Mouse (Mus musculus): ENCODE data around the gene Bsg. TPM values are rescaled to one million over a fixed set of nuclear protein-coding genes. Genes with fewer than 3 reads are reported as not detected.

Bsg gene
- polyA plus RNA-seq, 1 experiment from 2014 or later: 591 TPM

GRCm38 (mm10) chr10:79712029-79712428 lies 7.7 kb downstream of the Bsg start:
- Histone ChIP-seq H3K4me1 (peaks cover 27% of the 10 kb centered on the region), H3K4me3 (no peak overlapping the region), H3K27ac (replicated peaks) (no peak overlapping the region), H3K27me3 (replicated peaks; ENCODE audit: low read depth, poor library complexity, severe bottlenecking) (peaks cover 38% of the 10 kb centered on the region), H3K36me3 (replicated peaks) (peaks cover 59% of the 10 kb centered on the region), H3K9me3 (no peaks in the 10 kb centered on the region)
- no peak for DNase-seq (ENCODE audit: low spot score)
- 72% methylated on average over 1 of the region's 1 CpGs for WGBS

- H3K4me1 ChIP-seq: peaks cover 27% of the 10 kb centered on the region
- DNase-seq (ENCODE audit: low spot score): peak; percentile 82
- WGBS: 11% methylated on average over 6 of the region's 6 CpGs
- peaks cover 53% of the 10 kb centered on the region for H3K36me3 ChIP-seq (replicated peaks)
- H3K27me3 ChIP-seq (replicated peaks; ENCODE audit: low read depth, poor library complexity, severe bottlenecking): peaks cover 44% of the 10 kb centered on the region
- H3K4me3 ChIP-seq: no peak overlapping the region
- no peak overlapping the region for H3K27ac ChIP-seq (replicated peaks)
- H3K9me3 ChIP-seq: no peaks in the 10 kb centered on the region
These were observed 8.3 kb downstream of the Bsg start for GRCm38 (mm10) chr10:79712499-79713126.

- WGBS: 14% methylated on average over 1 of the region's 1 CpGs
- peaks cover 27% of the 10 kb centered on the region for H3K4me1 ChIP-seq
- peaks cover 49% of the 10 kb centered on the region for H3K27me3 ChIP-seq (replicated peaks; ENCODE audit: low read depth, poor library complexity, severe bottlenecking)
- H3K9me3 ChIP-seq: no peaks in the 10 kb centered on the region
- peaks cover 48% of the 10 kb centered on the region for H3K36me3 ChIP-seq (replicated peaks)
- DNase-seq (ENCODE audit: low spot score): no peak
- H3K4me3 ChIP-seq: no peak overlapping the region
- H3K27ac ChIP-seq (replicated peaks): no peak overlapping the region
These were observed 8.9 kb downstream of the Bsg start for GRCm38 (mm10) chr10:79713163-79713562.

GRCm38 (mm10) chr10:79714996-79715395 lies 10.7 kb downstream of the Bsg start:
- Histone ChIP-seq H3K4me1 (peaks cover 20% of the 10 kb centered on the region), H3K4me3 (no peak overlapping the region), H3K27ac (replicated peaks) (no peak overlapping the region), H3K27me3 (replicated peaks; ENCODE audit: low read depth, poor library complexity, severe bottlenecking) (peaks cover 68% of the 10 kb centered on the region), H3K36me3 (replicated peaks) (peaks cover 30% of the 10 kb centered on the region), H3K9me3 (no peaks in the 10 kb centered on the region)
- 70% methylated on average over 4 of the region's 4 CpGs for WGBS
- no peak for DNase-seq (ENCODE audit: low spot score)

- Histone ChIP-seq H3K27me3 (replicated peaks; ENCODE audit: low read depth, poor library complexity, severe bottlenecking) (peaks cover 71% of the 10 kb centered on the region), H3K4me1 (peaks cover 20% of the 10 kb centered on the region), H3K9me3 (no peaks in the 10 kb centered on the region), H3K4me3 (peak within 1 kb of the TSS; percentile 66), H3K36me3 (replicated peaks) (peaks cover 15% of the 10 kb centered on the region), H3K27ac (replicated peaks) (no peak within 1 kb of the TSS)
- WGBS: 3% methylated on average over 90 of the region's 91 CpGs
- peak; percentile 44 for DNase-seq (ENCODE audit: low spot score)
These were observed 12.1 kb downstream of the Bsg start, which contains the start of gene Hcn2 for GRCm38 (mm10) chr10:79716254-79716987. Hcn2 (plus strand) TSS chr10:79716634.

GRCm38 (mm10) chr10:79716988-79717355 lies 12.7 kb downstream of the Bsg start:
- no peak overlapping the region for H3K27ac ChIP-seq (replicated peaks)
- H3K36me3 ChIP-seq (replicated peaks): peaks cover 10% of the 10 kb centered on the region
- under 1% methylated on average over 44 of the region's 44 CpGs for WGBS
- H3K27me3 ChIP-seq (replicated peaks; ENCODE audit: low read depth, poor library complexity, severe bottlenecking): peaks cover 71% of the 10 kb centered on the region
- H3K4me1 ChIP-seq: peaks cover 20% of the 10 kb centered on the region
- no peak for DNase-seq (ENCODE audit: low spot score)
- no peaks in the 10 kb centered on the region for H3K9me3 ChIP-seq
- peak overlapping the region; percentile 66 for H3K4me3 ChIP-seq

GRCm38 (mm10) chr10:79717640-79718357 lies 13.5 kb downstream of the Bsg start:
- Histone ChIP-seq H3K36me3 (replicated peaks) (peaks cover 2% of the 10 kb centered on the region; the same call in 1 of the 2 replicates), H3K4me3 (peak overlapping the region; percentile 66), H3K27ac (replicated peaks) (no peak overlapping the region), H3K9me3 (no peaks in the 10 kb centered on the region), H3K4me1 (peaks cover 20% of the 10 kb centered on the region), H3K27me3 (replicated peaks; ENCODE audit: low read depth, poor library complexity, severe bottlenecking) (peaks cover 71% of the 10 kb centered on the region)
- WGBS: 5% methylated on average over 43 of the region's 43 CpGs
- DNase-seq (ENCODE audit: low spot score): peak; percentile 87

- WGBS: 79% methylated on average over 5 of the region's 5 CpGs
- H3K4me3 ChIP-seq: no peak overlapping the region
- H3K9me3 ChIP-seq: no peaks in the 10 kb centered on the region
- H3K4me1 ChIP-seq: peaks cover 20% of the 10 kb centered on the region
- H3K27me3 ChIP-seq (replicated peaks; ENCODE audit: low read depth, poor library complexity, severe bottlenecking): peaks cover 42% of the 10 kb centered on the region
- DNase-seq (ENCODE audit: low spot score): no peak
- H3K36me3 ChIP-seq (replicated peaks): no peaks in the 10 kb centered on the region
- H3K27ac ChIP-seq (replicated peaks): no peak overlapping the region
These were observed 16.8 kb downstream of the Bsg start for GRCm38 (mm10) chr10:79721089-79721488.

- peaks cover 3% of the 10 kb centered on the region; the same call in 1 of the 2 replicates for H3K4me1 ChIP-seq
- WGBS: 71% methylated on average over 6 of the region's 6 CpGs
- no peak overlapping the region for H3K4me3 ChIP-seq
- H3K9me3 ChIP-seq: no peaks in the 10 kb centered on the region
- H3K27ac ChIP-seq (replicated peaks): no peak overlapping the region
- H3K27me3 ChIP-seq (replicated peaks; ENCODE audit: low read depth, poor library complexity, severe bottlenecking): peaks cover 23% of the 10 kb centered on the region
- no peaks in the 10 kb centered on the region for H3K36me3 ChIP-seq (replicated peaks)
- no peak for DNase-seq (ENCODE audit: low spot score)
These were observed 18.8 kb downstream of the Bsg start for GRCm38 (mm10) chr10:79723047-79723446.

GRCm38 (mm10) chr10:79723692-79724091 lies 19.4 kb downstream of the Bsg start:
- Histone ChIP-seq H3K4me3 (no peak overlapping the region), H3K9me3 (no peaks in the 10 kb centered on the region), H3K27me3 (replicated peaks; ENCODE audit: low read depth, poor library complexity, severe bottlenecking) (peaks cover 16% of the 10 kb centered on the region), H3K4me1 (0 out of 2 replicates have a peak, but pooled peaks cover 3% of the 10 kb centered on the region), H3K27ac (replicated peaks) (no peak overlapping the region), H3K36me3 (replicated peaks) (no peaks in the 10 kb centered on the region)
- WGBS: 83% methylated on average over 7 of the region's 7 CpGs
- DNase-seq (ENCODE audit: low spot score): no peak

- H3K9me3 ChIP-seq: no peaks in the 10 kb centered on the region
- no peak overlapping the region for H3K27ac ChIP-seq (replicated peaks)
- WGBS: 26% methylated on average over 11 of the region's 11 CpGs
- no peaks in the 10 kb centered on the region for H3K36me3 ChIP-seq (replicated peaks)
- H3K4me1 ChIP-seq: 0 out of 2 replicates have a peak, but pooled peaks cover 3% of the 10 kb centered on the region
- peak; percentile 62 for DNase-seq (ENCODE audit: low spot score)
- H3K27me3 ChIP-seq (replicated peaks; ENCODE audit: low read depth, poor library complexity, severe bottlenecking): no peaks in the 10 kb centered on the region
- H3K4me3 ChIP-seq: no peak overlapping the region
These were observed 21.8 kb downstream of the Bsg start for GRCm38 (mm10) chr10:79726090-79726489.

- DNase-seq (ENCODE audit: low spot score): no peak
- Histone ChIP-seq H3K27ac (replicated peaks) (no peak overlapping the region), H3K9me3 (no peaks in the 10 kb centered on the region), H3K27me3 (replicated peaks; ENCODE audit: low read depth, poor library complexity, severe bottlenecking) (no peaks in the 10 kb centered on the region), H3K4me3 (no peak overlapping the region), H3K36me3 (replicated peaks) (peaks cover 10% of the 10 kb centered on the region), H3K4me1 (0 out of 2 replicates have a peak, but pooled peaks cover 3% of the 10 kb centered on the region)
- WGBS: 72% methylated on average over 28 of the region's 28 CpGs
These were observed 24.3 kb downstream of the Bsg start for GRCm38 (mm10) chr10:79728323-79729249.

All from embryonic facial prominence, embryonic 10.5 days (tissue).